Mouse (Mus musculus): ENCODE data around the gene Vmn1r74. TPM values are rescaled to one million over a fixed set of nuclear protein-coding genes. Genes with fewer than 3 reads are reported as not detected.

Vmn1r74 gene
- polyA plus RNA-seq (2021; fragmentation: Nextera tagmentation) = not detected in 2 replicates
- long read RNA-seq, experiment 1 = 0 reads
- long read RNA-seq, experiment 2 = 0 reads

DNA sequence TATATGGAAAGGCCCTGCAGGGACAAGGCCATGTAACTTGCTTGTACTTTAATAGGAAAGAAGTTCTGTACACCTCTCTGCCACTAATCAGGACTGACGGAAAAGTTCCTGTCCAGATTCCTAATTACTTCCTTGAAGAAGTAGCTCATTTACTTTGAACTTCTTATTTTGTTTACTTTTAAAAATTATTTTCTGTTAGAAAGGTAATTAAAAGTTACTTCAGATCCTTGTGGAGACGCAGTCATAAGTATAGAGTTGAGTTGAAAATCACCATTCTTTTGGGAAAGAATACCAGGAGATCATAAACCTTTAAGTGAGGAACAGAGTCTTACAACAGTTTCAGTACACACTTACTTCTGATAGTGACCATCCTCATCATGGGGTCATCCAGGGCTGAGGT lies at the start of gene Vmn1r74:
Gene Vmn1r74, plus strand, starts transcription at position 301 of the 400 bp plus-strand sequence.

DNA sequence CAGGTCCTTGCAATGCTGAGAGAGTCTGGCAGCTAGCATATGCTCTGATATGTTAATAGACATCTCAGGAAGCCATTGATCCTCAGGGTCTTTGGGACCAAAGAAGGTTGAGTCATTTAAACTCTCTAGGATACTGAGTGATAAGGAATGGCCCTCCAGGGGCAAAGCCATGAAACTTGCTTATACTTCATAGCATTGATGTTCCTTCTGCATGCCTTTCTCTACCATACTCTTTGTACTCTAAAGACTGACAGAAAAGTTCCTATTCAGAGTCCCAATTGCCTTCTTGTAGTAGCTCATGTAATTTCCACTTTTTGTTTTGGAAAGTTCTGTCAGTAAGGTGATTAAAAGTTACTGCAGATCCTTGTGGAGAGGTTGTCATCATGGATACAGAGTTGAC lies 40.5 kb downstream of the Vmn1r74 start, which contains the start of gene Vmn1r75:
Gene Vmn1r75, plus strand, starts transcription at position 301 of the 400 bp plus-strand sequence.

Other genes starting within 250 kb of the Vmn1r74 start
- not detected in 2 replicates for gene Zscan4-ps3, start 224.7 kb upstream of the Vmn1r74 start, polyA plus RNA-seq (2021; fragmentation: Nextera tagmentation)
- gene Vmn1r72, start 153.8 kb upstream of the Vmn1r74 start, polyA plus RNA-seq (2021; fragmentation: Nextera tagmentation) = not detected in 2 replicates
- gene Vmn1r73, start 103.7 kb upstream of the Vmn1r74 start, polyA plus RNA-seq (2021; fragmentation: Nextera tagmentation) = not detected in 2 replicates
- gene Vmn1r75, start 40.6 kb downstream of the Vmn1r74 start, polyA plus RNA-seq (2021; fragmentation: Nextera tagmentation) = not detected in 2 replicates
- not detected in 2 replicates for gene Vmn1r76, start 104.2 kb downstream of the Vmn1r74 start, polyA plus RNA-seq (2021; fragmentation: Nextera tagmentation)
- not detected in 2 replicates for gene Vmn1r77, start 202.8 kb downstream of the Vmn1r74 start, polyA plus RNA-seq (2021; fragmentation: Nextera tagmentation)

Data from layer of hippocampus, adult 6 months (tissue).